Mouse (Mus musculus): ENCODE measurements around the gene Adam30.

Adam30 gene

GRCm38 (mm10) chr3:98185163-98185714 is 24.8 kb downstream of the Adam30 start:
- in situ Hi-C loops (cut with MboI, MseI) = no loop called here

DNA sequence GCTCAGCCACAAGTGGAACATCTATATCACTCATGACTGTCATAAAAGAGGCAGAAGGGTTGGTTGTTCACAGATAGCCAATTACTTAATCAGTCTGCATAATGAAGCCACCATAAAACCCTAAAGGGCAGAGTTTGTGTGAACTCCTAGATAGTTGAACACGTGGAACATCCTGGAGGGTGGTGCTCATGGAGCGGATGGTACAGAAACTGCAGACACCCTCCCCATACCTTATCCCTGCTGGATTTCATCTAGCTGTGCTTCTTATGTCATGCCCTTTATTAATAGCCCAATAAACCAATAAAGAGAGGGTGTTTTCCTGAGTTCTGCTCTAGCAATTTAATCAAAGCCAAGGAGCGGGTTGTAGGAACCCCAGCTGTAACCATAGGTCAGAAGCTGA is 27.3 kb downstream of the Adam30 start:
- in situ Hi-C loops (cut with MboI, MseI) = no loop called here

- in situ Hi-C loops (cut with MboI, MseI) = no loop called here
Observed at GRCm38 (mm10) chr3:98197711-98198532, 37.5 kb downstream of the Adam30 start.

DNA sequence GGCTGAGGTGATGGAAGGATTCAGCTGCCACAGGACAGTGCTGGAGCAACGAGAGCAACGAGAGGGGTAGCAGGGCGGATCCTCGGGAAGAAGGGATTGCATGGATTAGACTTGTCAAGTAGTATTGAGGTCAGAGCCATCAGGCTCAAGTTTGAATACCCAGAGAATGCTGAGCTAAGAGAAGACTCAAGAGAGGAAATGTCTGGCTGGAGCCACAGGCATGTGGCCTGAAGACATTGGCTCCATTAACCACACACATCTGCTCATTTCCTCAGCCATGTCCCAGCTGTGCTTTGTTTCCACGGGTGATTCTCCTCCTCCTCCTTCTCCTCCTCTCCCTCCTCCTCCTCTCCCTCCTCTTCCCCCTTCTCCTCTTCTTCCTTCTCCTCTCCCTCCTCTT is 39.3 kb downstream of the Adam30 start:
- in situ Hi-C loops (cut with MboI, MseI) = no loop called here

DNA sequence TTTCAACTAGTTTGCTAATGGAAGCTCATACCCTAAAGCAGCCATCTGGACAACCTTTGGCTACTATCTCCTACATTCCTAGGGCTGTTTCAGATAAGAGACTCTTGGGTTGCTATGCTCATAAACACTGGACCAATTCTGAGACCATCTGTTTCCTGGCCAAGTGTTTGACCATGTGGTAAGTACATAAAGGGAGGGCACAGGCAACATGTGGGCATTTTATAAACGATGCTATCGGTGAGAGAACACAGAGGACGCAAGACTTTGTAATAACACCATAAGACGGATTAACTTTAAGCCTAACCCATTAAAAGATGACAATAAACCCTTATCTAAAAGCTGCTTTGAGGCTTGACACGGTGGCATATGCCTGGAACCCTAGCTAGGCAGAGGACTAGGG is 42.9 kb downstream of the Adam30 start:
- in situ Hi-C loops (cut with MboI, MseI) = no loop called here

DNA sequence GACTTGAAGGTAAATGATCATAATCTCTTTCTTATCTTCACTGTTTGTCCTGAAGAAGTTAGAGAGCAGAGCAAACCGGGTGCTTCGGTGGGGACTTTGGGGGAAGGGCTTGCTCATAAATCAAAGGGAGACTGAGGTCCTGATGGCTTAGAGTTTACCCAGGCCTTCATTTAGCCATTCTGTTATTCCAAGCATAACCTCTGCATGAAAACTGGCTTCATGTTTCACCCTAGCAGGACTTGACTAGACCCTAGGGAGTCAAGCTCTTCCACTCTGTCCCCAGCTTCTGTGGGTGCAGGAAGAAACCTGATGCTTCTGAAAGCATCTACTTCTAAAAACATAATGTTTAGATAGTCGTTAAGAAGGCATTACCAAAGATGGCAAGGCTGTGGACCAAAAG is 46.5 kb downstream of the Adam30 start:
- in situ Hi-C loops (cut with MboI, MseI) = no loop called here

DNA sequence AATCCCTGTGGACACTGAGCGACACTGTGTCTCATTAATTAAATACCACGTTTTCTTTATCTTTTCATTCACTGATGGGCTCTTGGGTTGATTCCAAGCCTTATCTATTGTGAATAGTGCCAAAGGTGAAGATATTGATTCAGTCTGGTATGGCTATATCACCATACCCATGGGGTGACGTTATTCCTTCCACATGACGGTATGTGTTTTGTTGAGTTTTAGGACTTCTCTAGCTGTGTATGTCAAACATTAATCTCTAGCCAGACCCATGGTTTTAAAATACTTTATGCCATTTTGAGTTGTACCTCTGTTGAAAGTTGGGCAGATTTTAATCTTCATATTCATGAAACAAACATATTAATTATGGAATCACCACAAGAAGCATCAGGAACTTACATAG is 48.7 kb downstream of the Adam30 start:
- in situ Hi-C loops (cut with MboI, MseI) = no loop called here

DNA sequence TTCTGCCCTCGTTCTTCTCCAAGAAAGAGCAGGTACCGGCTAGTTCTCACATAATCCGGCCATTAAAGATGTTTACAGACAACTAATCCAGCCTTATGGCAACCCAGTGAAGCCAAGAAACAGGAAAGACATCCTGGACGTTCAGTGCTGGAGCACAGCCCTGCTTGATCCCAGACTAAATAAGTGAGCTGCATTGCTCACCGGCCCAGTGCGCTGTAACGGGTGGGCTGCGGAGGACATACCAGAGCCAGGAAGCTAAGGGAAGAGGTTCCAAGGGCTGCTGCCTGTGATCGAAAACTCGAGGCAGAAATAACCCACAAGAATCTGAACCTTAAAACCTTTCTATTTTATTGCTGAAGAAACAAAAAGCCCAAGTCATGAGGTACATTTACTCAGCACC is 50.4 kb downstream of the Adam30 start:
- in situ Hi-C loops (cut with MboI, MseI) = no loop called here

DNA sequence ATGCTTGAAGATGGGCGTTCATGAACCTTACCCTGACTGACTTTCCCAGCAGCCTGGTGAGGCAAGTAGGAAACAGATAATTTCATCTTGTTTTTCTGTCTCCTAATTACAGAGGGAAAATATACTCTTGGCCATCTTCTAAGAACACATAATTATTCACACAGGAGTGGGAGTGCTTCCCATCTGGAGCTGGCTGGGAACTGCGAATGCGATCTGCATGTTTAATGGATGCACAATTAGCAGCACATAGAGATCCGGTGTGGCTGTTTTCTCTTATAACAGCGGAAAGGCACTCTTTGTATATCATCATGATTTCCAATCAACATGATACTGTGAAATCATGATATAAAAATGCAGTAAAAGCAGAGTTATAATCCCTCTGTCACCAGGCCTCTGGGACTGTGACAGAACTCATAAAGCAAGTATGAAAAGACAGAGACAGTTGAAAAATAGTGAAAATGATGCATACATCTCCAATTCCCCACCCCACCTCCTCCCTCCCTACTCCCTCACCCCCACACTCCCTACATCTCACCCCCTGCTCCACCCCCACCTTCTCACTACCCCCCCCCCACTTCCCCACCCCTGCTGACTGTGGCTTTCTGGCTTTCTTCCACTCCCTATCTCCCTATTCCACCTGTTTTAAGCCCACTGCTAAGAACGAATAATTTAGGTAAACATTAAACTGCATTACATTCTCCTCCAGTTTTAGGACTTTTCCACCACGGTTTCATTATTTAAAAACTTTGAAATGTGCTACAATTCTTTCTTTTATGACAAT is 51.1 kb downstream of the Adam30 start:
- in situ Hi-C loops (cut with MboI, MseI) = no loop called here

All from T-helper 1 cell (primary cell).